10 mouse cellular contexts compared by ENCODE assay signal in genomic region chr6:28975106-28975505, GRCm38 (mm10).
A peak's percentile ranks its signal among the peaks of the same experiment; 100 is the strongest.
DNase-seq lines count a peak whose midpoint lies in the region; ATAC-seq lines count a peak whose summit lies in the region.
"Had no signal": no experiment of that assay in that cellular context is flagged by ENCODE, and none has a peak within 500 bp of the region (broad histone marks: within the 10 kb centered on the region; RNA-seq: fewer than 3 reads in every experiment).

No protein-coding gene starts in this region.

- H3K9ac ChIP-seq in hindbrain, embryonic 16.5 days (ENCODE audit: low read depth, low read length) = no peak overlapping the region
- H3K9ac ChIP-seq in hindbrain, embryonic 11.5 days (ENCODE audit: low read depth, low read length) = no peak overlapping the region

- H3K27ac ChIP-seq in hindbrain, embryonic 16.5 days (ENCODE audit: low read depth, low read length) = 0 out of 2 replicates have a peak overlapping the region, but pooled peaks have one; percentile 5
- H3K27ac ChIP-seq in hindbrain, embryonic 11.5 days (ENCODE audit: low read depth, low read length) = no peak overlapping the region

- no peak for DNase-seq in hindbrain, embryonic 11.5 days (ENCODE audit: low spot score)
- DNase-seq in MN1 (ENCODE audit: low spot score) = peak; percentile 32
- peak; percentile 54 to 69 for DNase-seq in adrenal gland, postnatal 36 days
- DNase-seq in heart, postnatal 36 days = peak; percentile 39 to 47
- DNase-seq in thymus, postnatal 10 days (ENCODE audit: low spot score in 2 of 2) = no peak
- no peak for DNase-seq in natural killer cell, adult 2 months (ENCODE audit: low spot score in 2 of 2)
- DNase-seq: gastrocnemius, postnatal 14 days had no signal

- WGBS in hindbrain, embryonic 16.5 days = 84% methylated on average over 1 of the region's 1 CpGs
- WGBS in hindbrain, embryonic 11.5 days = 100% methylated on average over 1 of the region's 1 CpGs

- no peaks in the 10 kb centered on the region for H3K9me3 ChIP-seq in hindbrain, embryonic 16.5 days (ENCODE audit: control insufficient read depth, low read length)
- H3K9me3 ChIP-seq in hindbrain, embryonic 11.5 days (ENCODE audit: control insufficient read depth, low read length) = no peaks in the 10 kb centered on the region

- H3K4me3 ChIP-seq in hindbrain, embryonic 16.5 days (ENCODE audit: low read length) = no peak overlapping the region
- no peak overlapping the region for H3K4me3 ChIP-seq in hindbrain, embryonic 11.5 days (ENCODE audit: low read depth, low read length)
- H3K4me3 ChIP-seq: megakaryocyte, embryonic 14.5 days had no signal

- H3K4me1 ChIP-seq in hindbrain, embryonic 16.5 days (ENCODE audit: control insufficient read depth, insufficient read depth, low read depth, low read length) = peaks cover 6% of the 10 kb centered on the region
- H3K4me1 ChIP-seq in hindbrain, embryonic 11.5 days (replicated peaks; ENCODE audit: control insufficient read depth, insufficient read depth, low read length) = no peaks in the 10 kb centered on the region
- H3K4me1 ChIP-seq: megakaryocyte, embryonic 14.5 days had no signal

- intact Hi-C loops in heart, postnatal 36 days (cut with DNase I) = no loop called here

- ATAC-seq in hindbrain, embryonic 16.5 days = 0 out of 2 replicates have a peak, but pooled peaks have one; percentile 27
- ATAC-seq in hindbrain, embryonic 11.5 days (ENCODE audit: low FRiP score) = no peak
- no peak for ATAC-seq in activated CD4-positive, CD25-positive, alpha-beta regulatory T cell, adult 4 months

- no peaks in the 10 kb centered on the region for H3K36me3 ChIP-seq in hindbrain, embryonic 16.5 days (ENCODE audit: control insufficient read depth, insufficient read depth, low read length)
- H3K36me3 ChIP-seq in hindbrain, embryonic 11.5 days (ENCODE audit: control insufficient read depth, insufficient read depth, low read length) = no peaks in the 10 kb centered on the region

- H3K27me3 ChIP-seq in hindbrain, embryonic 16.5 days (replicated peaks; ENCODE audit: control insufficient read depth, insufficient read depth, low read length) = no peaks in the 10 kb centered on the region
- H3K27me3 ChIP-seq in hindbrain, embryonic 11.5 days (ENCODE audit: control insufficient read depth, insufficient read depth, low read length) = peaks cover 4% of the 10 kb centered on the region; the same call in 1 of the 2 replicates

- no peak overlapping the region for H3K4me2 ChIP-seq in hindbrain, embryonic 16.5 days (ENCODE audit: low read length)
- H3K4me2 ChIP-seq in hindbrain, embryonic 11.5 days (replicated peaks; ENCODE audit: low read depth, low read length) = no peak overlapping the region

Comparison
In these comparisons a context has a peak if more than half of its experiments do, and no peak if none do; other contexts are left out.
1. DNase-seq: peak in MN1 (single experiment), adrenal gland, postnatal 36 days (2 of 2) and heart, postnatal 36 days (2 of 2); none in hindbrain, embryonic 11.5 days (single experiment), thymus, postnatal 10 days (0 of 2) and natural killer cell, adult 2 months (0 of 2).